In the genomic region with DNA sequence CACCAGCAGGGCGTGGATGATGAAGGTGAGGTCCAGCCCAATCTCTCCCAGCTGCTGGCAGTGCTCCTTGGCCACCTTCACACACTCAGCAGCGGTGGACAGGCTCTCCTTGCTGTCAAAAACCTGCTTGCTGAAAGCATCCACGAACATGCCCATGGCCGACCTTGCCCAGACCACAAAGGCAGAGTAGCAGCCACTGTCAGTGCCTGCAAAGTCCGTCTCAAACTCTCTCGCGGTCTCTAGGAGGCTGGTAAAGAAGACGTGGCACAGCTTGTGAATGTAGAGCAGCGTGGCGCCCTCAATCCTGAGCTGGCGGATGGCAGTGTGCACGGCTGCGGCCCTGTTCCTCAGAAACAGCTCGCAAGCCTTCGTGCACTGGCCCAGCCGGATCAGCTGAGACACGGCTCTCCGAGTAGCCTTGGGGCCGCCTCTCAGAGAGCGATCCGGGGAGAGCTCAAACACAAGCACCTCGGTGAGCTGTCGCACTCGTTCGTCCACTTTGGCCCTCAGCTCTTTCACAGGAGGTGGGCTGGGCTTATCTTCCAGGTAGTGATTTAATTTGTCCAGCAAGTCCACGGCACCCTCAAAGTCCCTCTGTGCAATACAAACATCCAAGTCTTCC, we compare ENCODE assay signal across 8 mouse cellular contexts. TPM values are rescaled to one million over a fixed set of nuclear protein-coding genes. Genes with fewer than 3 reads are reported as not detected.
DNase-seq lines count a peak whose midpoint lies in the region; ATAC-seq and TF ChIP-seq lines count a peak whose summit lies in the region.

No protein-coding gene starts in this region.

- WGBS in thymus, adult 2 months, result 93% methylated on average over 26 of the region's 26 CpGs
- 76% methylated on average over 26 of the region's 26 CpGs for WGBS in intestine, embryonic 14.5 days

- ATAC-seq in erythroblast, adult 5-6 weeks (replicated peaks; ENCODE audit: low FRiP score, poor library complexity, severe bottlenecking), result no peak
- ATAC-seq in intestine, embryonic 14.5 days (replicated peaks; ENCODE audit: low FRiP score, low TSS enrichment, low read depth), result no peak

- TF ChIP-seq POLR2A in thymus, adult 2 months (IDR thresholded peaks at IDR 0.05; ENCODE audit: control insufficient read depth, extremely low read depth, insufficient read depth, low read length, poor library complexity), result no peak
- TF ChIP-seq POLR2A in myocyte (IDR thresholded peaks at IDR 0.05; ENCODE audit: insufficient read length, low read depth), result no peak

- H3ac ChIP-seq in myocyte (ENCODE audit: control insufficient read depth, insufficient read length), result peak overlapping the region; percentile 88

- H3K9me3 ChIP-seq in erythroblast, embryonic 14.5 days (ENCODE audit: control insufficient read depth, low read length), result no peaks in the 10 kb centered on the region
- H3K9me3 ChIP-seq in intestine, embryonic 14.5 days (ENCODE audit: control insufficient read depth, low read length), result no peaks in the 10 kb centered on the region

- H3K27ac ChIP-seq in thymus, adult 2 months (ENCODE audit: control insufficient read depth, insufficient read depth, low read length), result no peak overlapping the region
- H3K27ac ChIP-seq in intestine, embryonic 14.5 days (ENCODE audit: low read depth), result 0 out of 2 replicates have a peak overlapping the region, but pooled peaks have one; percentile 5

- peak; percentile 6 for DNase-seq in thymus, adult 2 months
- DNase-seq in thymus, postnatal 25 days, result no peak
- peak; percentile 57 for DNase-seq in intestine, embryonic 14.5 days (ENCODE audit: low spot score)
- DNase-seq in frontal cortex, adult 2 months (ENCODE audit: extremely low spot score in 1 of 2, low spot score in 1 of 2), result no peak
- DNase-seq in urinary bladder, postnatal 10 days (ENCODE audit: low spot score), result no peak

- H3K79me2 ChIP-seq in myocyte (ENCODE audit: control insufficient read depth, insufficient read depth), result peaks cover 45% of the 10 kb centered on the region

- peaks cover 51% of the 10 kb centered on the region for H3K4me1 ChIP-seq in erythroblast, embryonic 14.5 days (ENCODE audit: control insufficient read depth)
- peaks cover 20% of the 10 kb centered on the region for H3K4me1 ChIP-seq in thymus, adult 2 months (replicated peaks; ENCODE audit: control insufficient read depth, insufficient read depth, low read length)
- H3K4me1 ChIP-seq in intestine, embryonic 14.5 days (replicated peaks; ENCODE audit: control insufficient read depth, insufficient read depth, low read length), result peaks cover 20% of the 10 kb centered on the region

- TF ChIP-seq CTCF in thymus, adult 2 months (IDR thresholded peaks at IDR 0.05; ENCODE audit: borderline replicate concordance, control insufficient read depth, extremely low read depth, insufficient read depth, low read length, poor library complexity), result no peak

- no peaks in the 10 kb centered on the region for H3K27me3 ChIP-seq in erythroblast, embryonic 14.5 days (ENCODE audit: control insufficient read depth)
- H3K27me3 ChIP-seq in thymus, adult 2 months (ENCODE audit: control insufficient read depth, insufficient read depth, low read length), result no peaks in the 10 kb centered on the region
- no peaks in the 10 kb centered on the region for H3K27me3 ChIP-seq in intestine, embryonic 14.5 days (replicated peaks; ENCODE audit: control insufficient read depth, insufficient read depth, low read length)
- H3K27me3 ChIP-seq in myocyte (ENCODE audit: control insufficient read depth, insufficient read depth, insufficient read length), result no peaks in the 10 kb centered on the region

- H3K36me3 ChIP-seq in erythroblast, embryonic 14.5 days (ENCODE audit: control insufficient read depth), result peaks cover 77% of the 10 kb centered on the region
- H3K36me3 ChIP-seq in thymus, adult 2 months (ENCODE audit: control insufficient read depth, insufficient read depth, low read length), result peaks cover 17% of the 10 kb centered on the region; the same call in 1 of the 2 replicates
- peaks cover 40% of the 10 kb centered on the region for H3K36me3 ChIP-seq in intestine, embryonic 14.5 days (ENCODE audit: control insufficient read depth, insufficient read depth, low read length)
- H3K36me3 ChIP-seq in myocyte (ENCODE audit: control insufficient read depth, insufficient read depth), result peaks cover 20% of the 10 kb centered on the region

- H3K4me2 ChIP-seq in intestine, embryonic 14.5 days (ENCODE audit: low read length), result peak overlapping the region; percentile 96
- peak overlapping the region; percentile 88 for H3K4me2 ChIP-seq in myocyte (ENCODE audit: low read depth)

- peak overlapping the region; percentile 74; the same call in 1 of the 2 replicates for H3K9ac ChIP-seq in intestine, embryonic 14.5 days (ENCODE audit: low read length)

- H3K4me3 ChIP-seq in erythroblast, embryonic 14.5 days (replicated peaks), result peak overlapping the region; percentile 86
- H3K4me3 ChIP-seq in thymus, adult 2 months (ENCODE audit: control insufficient read depth, insufficient read depth, low read length), result peak overlapping the region; percentile 84
- peak overlapping the region; percentile 96 for H3K4me3 ChIP-seq in intestine, embryonic 14.5 days (ENCODE audit: low read depth, low read length)
- peak overlapping the region; percentile 80 for H3K4me3 ChIP-seq in myocyte

TF ChIP-seq in myocyte, 11 proteins besides CTCF, POLR2A, EP300 and RAD21:
- TF ChIP-seq E2F4 (IDR thresholded peaks at IDR 0.05; ENCODE audit: insufficient read depth), result no peak
- TF ChIP-seq CEBPB (IDR thresholded peaks at IDR 0.05; ENCODE audit: insufficient read depth, poor library complexity, severe bottlenecking), result no peak
- no peak for TF ChIP-seq MAX (IDR thresholded peaks at IDR 0.05; ENCODE audit: low read depth)
- TF ChIP-seq TCF12 (IDR thresholded peaks at IDR 0.05; ENCODE audit: insufficient read depth, poor library complexity, severe bottlenecking), result no peak
- no peak for TF ChIP-seq SRF (IDR thresholded peaks at IDR 0.05; ENCODE audit: control insufficient read depth, insufficient read length, low read depth)
- TF ChIP-seq TCF3 (IDR thresholded peaks at IDR 0.05; ENCODE audit: insufficient read length, low read depth), result no peak
- no peak for TF ChIP-seq MYOD1 (IDR thresholded peaks at IDR 0.05; ENCODE audit: control insufficient read depth in 1 of 3, insufficient read length in 2 of 3, low read depth in 2 of 3)
- TF ChIP-seq POLR2AphosphoS2 (IDR thresholded peaks at IDR 0.05; ENCODE audit: insufficient read length, low read depth), result no peak
- no peak for TF ChIP-seq USF1 (IDR thresholded peaks at IDR 0.05; ENCODE audit: low read depth)
- TF ChIP-seq REST (IDR thresholded peaks at IDR 0.05; ENCODE audit: insufficient read depth, insufficient read length), result no peak
- no peak for TF ChIP-seq MYOG (IDR thresholded peaks at IDR 0.05; ENCODE audit: control insufficient read depth in 1 of 3, insufficient read depth in 1 of 3, insufficient read length in 2 of 3, low read depth in 2 of 3)

RNA-seq across cellular contexts. Expression of a gene that starts 1.4 kb away (rescaled TPM):
- 0.10 and 0.18 TPM in 2 replicates for polyA plus RNA-seq in erythroblast, embryonic 14.5 days (2012)
- 3.3 and 4.4 TPM in 2 replicates for total RNA-seq in erythroblast, adult 5-6 weeks (2015; ENCODE audit: low replicate concordance)
- 3.9 and 7.7 TPM in 2 replicates for total RNA-seq in erythroblast, adult 5-6 weeks (2017; ENCODE audit: low replicate concordance)
- 12.0 and 15.2 TPM in 2 replicates for polyA plus RNA-seq in thymus, adult 2 months (2012; rRNA removed)
- 7.5 and 7.7 TPM in 2 replicates for polyA plus RNA-seq in intestine, embryonic 14.5 days (2014; fragmentation: Nextera tagmentation; extraction: Ambion mirVana)
- polyA plus RNA-seq in myocyte (2012; fragmentation: generic; extraction: Trizol), result 8.8 TPM
- polyA plus RNA-seq in frontal cortex, adult 2 months (2012; rRNA removed), result 15.0 and 17.3 TPM in 2 replicates

RNA-seq across cellular contexts. Expression of a gene that starts 1.6 kb away (rescaled TPM):
- polyA plus RNA-seq in erythroblast, embryonic 14.5 days (2012), result 0.20 and 0.28 TPM in 2 replicates
- total RNA-seq in erythroblast, adult 5-6 weeks (2015; ENCODE audit: low replicate concordance), result 2.9 and 10.2 TPM in 2 replicates
- 8.5 TPM in 2 replicates for total RNA-seq in erythroblast, adult 5-6 weeks (2017; ENCODE audit: low replicate concordance)
- polyA plus RNA-seq in thymus, adult 2 months (2012; rRNA removed), result 26.8 and 27.6 TPM in 2 replicates
- 7.9 and 8.8 TPM in 2 replicates for polyA plus RNA-seq in intestine, embryonic 14.5 days (2014; fragmentation: Nextera tagmentation; extraction: Ambion mirVana)
- 13.3 TPM for polyA plus RNA-seq in myocyte (2012; fragmentation: generic; extraction: Trizol)
- polyA plus RNA-seq in frontal cortex, adult 2 months (2012; rRNA removed), result 17.3 and 18.0 TPM in 2 replicates

RNA-seq across cellular contexts. Expression of a gene that starts 33.2 kb away (rescaled TPM):
- polyA plus RNA-seq in erythroblast, embryonic 14.5 days (2012), result 0.82 and 0.93 TPM in 2 replicates
- 5.6 and 7.1 TPM in 2 replicates for total RNA-seq in erythroblast, adult 5-6 weeks (2015; ENCODE audit: low replicate concordance)
- 9.2 and 9.8 TPM in 2 replicates for total RNA-seq in erythroblast, adult 5-6 weeks (2017; ENCODE audit: low replicate concordance)
- 15.1 and 18.7 TPM in 2 replicates for polyA plus RNA-seq in thymus, adult 2 months (2012; rRNA removed)
- 45.2 and 46.4 TPM in 2 replicates for polyA plus RNA-seq in intestine, embryonic 14.5 days (2014; fragmentation: Nextera tagmentation; extraction: Ambion mirVana)
- 27.1 TPM for polyA plus RNA-seq in myocyte (2012; fragmentation: generic; extraction: Trizol)
- polyA plus RNA-seq in frontal cortex, adult 2 months (2012; rRNA removed), result 17.2 and 18.1 TPM in 2 replicates

RNA-seq across cellular contexts. Expression of a gene that starts 33.3 kb away (rescaled TPM):
- 4.4 and 6.1 TPM in 2 replicates for polyA plus RNA-seq in erythroblast, embryonic 14.5 days (2012)
- total RNA-seq in erythroblast, adult 5-6 weeks (2015; ENCODE audit: low replicate concordance), result 29.7 and 35.0 TPM in 2 replicates
- 18.0 and 40.7 TPM in 2 replicates for total RNA-seq in erythroblast, adult 5-6 weeks (2017; ENCODE audit: low replicate concordance)
- 72.3 and 76.7 TPM in 2 replicates for polyA plus RNA-seq in thymus, adult 2 months (2012; rRNA removed)
- 103 and 105 TPM in 2 replicates for polyA plus RNA-seq in intestine, embryonic 14.5 days (2014; fragmentation: Nextera tagmentation; extraction: Ambion mirVana)
- 95.4 TPM for polyA plus RNA-seq in myocyte (2012; fragmentation: generic; extraction: Trizol)
- polyA plus RNA-seq in frontal cortex, adult 2 months (2012; rRNA removed), result 102 and 103 TPM in 2 replicates

RNA-seq across cellular contexts. Expression of a gene that starts 53.0 kb away (rescaled TPM):
- polyA plus RNA-seq in erythroblast, embryonic 14.5 days (2012), result 0.56 and 0.81 TPM in 2 replicates
- 2.9 and 4.8 TPM in 2 replicates for total RNA-seq in erythroblast, adult 5-6 weeks (2015; ENCODE audit: low replicate concordance)
- total RNA-seq in erythroblast, adult 5-6 weeks (2017; ENCODE audit: low replicate concordance), result 2.4 and 5.6 TPM in 2 replicates
- polyA plus RNA-seq in thymus, adult 2 months (2012; rRNA removed), result 40.5 and 43.1 TPM in 2 replicates
- polyA plus RNA-seq in intestine, embryonic 14.5 days (2014; fragmentation: Nextera tagmentation; extraction: Ambion mirVana), result 16.8 and 18.7 TPM in 2 replicates
- 35.8 TPM for polyA plus RNA-seq in myocyte (2012; fragmentation: generic; extraction: Trizol)
- 55.8 and 61.7 TPM in 2 replicates for polyA plus RNA-seq in frontal cortex, adult 2 months (2012; rRNA removed)

Comparison
In these comparisons a context has a peak if more than half of its experiments do, and no peak if none do; other contexts are left out.
1. DNase-seq: peak in thymus, adult 2 months (single experiment) and intestine, embryonic 14.5 days (single experiment); none in thymus, postnatal 25 days (single experiment), frontal cortex, adult 2 months (0 of 2) and urinary bladder, postnatal 10 days (single experiment).
2. Peak in every context shown above with its lines, with median percentiles within 50 percentile points of each other: H3K4me3 ChIP-seq.